Mouse (Mus musculus) monocyte, adult 2 months (primary cell): ENCODE data around the gene Gm29564.
"Not testable (repeated sequence)": the region's sequence is repeated elsewhere in the genome, so short reads cannot be mapped to it uniquely, and the experiment has no call there.

ENCODE experiments used
- DNase-seq, 2 experiments: peaks; one replicate each; pipeline ENCODE4 v3.0.0; 2022; ENCODE audit warnings: low spot score in 2 of 2, low read depth in 1 of 2

Gene Gm29564

DNA sequence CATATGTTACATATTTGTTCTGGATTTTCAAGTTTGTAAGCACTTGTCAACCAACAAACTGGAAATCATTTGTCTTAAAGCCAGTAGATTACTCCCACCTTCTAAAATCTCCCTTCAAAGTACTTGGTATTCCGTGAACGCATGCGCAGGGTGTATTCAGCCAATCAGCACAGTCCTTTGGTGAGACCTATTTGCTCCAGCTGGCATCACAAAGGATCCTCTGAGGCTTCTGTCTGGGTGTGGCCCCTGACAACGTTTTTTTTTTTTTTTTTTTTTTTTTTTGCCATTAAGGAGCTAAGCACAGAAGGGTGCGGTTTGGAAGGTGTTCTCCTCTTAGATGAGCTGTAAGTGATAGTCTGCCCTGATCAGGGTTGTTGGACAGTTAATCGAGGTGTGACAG is at the start of gene Gm29564:
TSS of gene Gm29564 (plus strand) at position 301 of the 400 bp plus-strand sequence.
- DNase-seq: not testable (repeated sequence)
